Mouse (Mus musculus) intestine, embryonic 14.5 days (tissue): ENCODE measurements around the gene Nfix. TPM values are rescaled to one million over a fixed set of nuclear protein-coding genes. Genes with fewer than 3 reads are reported as not detected.

Experiments used
- ATAC-seq: fragments of 200-750 bp; cut with Nextera tagmentation; replicated peaks from 2 replicates; pipeline ENCODE4 v1.8.0; 2017; ENCODE audit warnings: low read depth, moderate number of reproducible peaks, moderate TSS enrichment, moderate library complexity; ENCODE audit not compliant: low FRiP score, low TSS enrichment
- DNase-seq: peaks from one replicate; pipeline ENCODE4 v3.0.0-alpha.2; 2018; ENCODE audit warnings: low spot score
- H3K27ac ChIP-seq: fragments of 300-500 bp; sonication (generic); 2 replicates; pipeline ENCODE4 v1.5.1; 2014; ENCODE audit warnings: low read depth, mild to moderate bottlenecking, control low read depth
- H3K27me3 ChIP-seq: fragments of 300-500 bp; sonication (generic); replicated peaks from 2 replicates; pipeline ENCODE4 v1.6.1; 2014; ENCODE audit warnings: low read length, control low read depth; ENCODE audit not compliant: control insufficient read depth, insufficient read depth
- H3K36me3 ChIP-seq: fragments of 300-500 bp; sonication (generic); 2 replicates; pipeline ENCODE4 v1.6.1; 2014; ENCODE audit warnings: low read length, control low read depth; ENCODE audit not compliant: control insufficient read depth, insufficient read depth
- H3K4me1 ChIP-seq: fragments of 300-500 bp; sonication (generic); replicated peaks from 2 replicates; pipeline ENCODE4 v1.6.1; 2014; ENCODE audit warnings: low read length, control low read depth, mixed read lengths; ENCODE audit not compliant: control insufficient read depth, insufficient read depth
- H3K4me2 ChIP-seq: fragments of 300-500 bp; sonication (generic); 2 replicates; pipeline ENCODE4 v1.6.1; 2014; ENCODE audit warnings: low read length
- H3K4me3 ChIP-seq: fragments of 300-500 bp; sonication (generic); 2 replicates; pipeline ENCODE4 v1.5.1; 2014; ENCODE audit warnings: low read depth, low read length, control low read depth, mixed read lengths
- H3K9ac ChIP-seq: fragments of 300-500 bp; sonication (generic); 2 replicates; pipeline ENCODE4 v1.6.1; 2014; ENCODE audit warnings: mild to moderate bottlenecking, low read length
- H3K9me3 ChIP-seq: fragments of 300-500 bp; sonication (generic); 2 replicates; pipeline ENCODE4 v1.6.1; 2016; ENCODE audit warnings: low read length, control low read depth; ENCODE audit not compliant: control insufficient read depth
- WGBS: fragments of 180-500 bp; shearing (Covaris S2); extraction: QIAGEN DNeasy Blood & Tissue Kit; methylation state at CpG from one replicate; pipeline ENCODE4 v1.1.7; 2014; 5-methylcytosine and 5-hydroxymethylcytosine counted together
- polyA plus RNA-seq: library from polyadenylated mRNA; unstranded; fragments of >200 nt; fragmentation: Nextera tagmentation; extraction: Ambion mirVana; gene quantifications from 2 replicates; pipeline ENCODE4 v1.2.1, GENCODE M21; 2014

Nfix gene
- polyA plus RNA-seq, 1 experiment from 2014 or later, result 14.4 TPM

DNA sequence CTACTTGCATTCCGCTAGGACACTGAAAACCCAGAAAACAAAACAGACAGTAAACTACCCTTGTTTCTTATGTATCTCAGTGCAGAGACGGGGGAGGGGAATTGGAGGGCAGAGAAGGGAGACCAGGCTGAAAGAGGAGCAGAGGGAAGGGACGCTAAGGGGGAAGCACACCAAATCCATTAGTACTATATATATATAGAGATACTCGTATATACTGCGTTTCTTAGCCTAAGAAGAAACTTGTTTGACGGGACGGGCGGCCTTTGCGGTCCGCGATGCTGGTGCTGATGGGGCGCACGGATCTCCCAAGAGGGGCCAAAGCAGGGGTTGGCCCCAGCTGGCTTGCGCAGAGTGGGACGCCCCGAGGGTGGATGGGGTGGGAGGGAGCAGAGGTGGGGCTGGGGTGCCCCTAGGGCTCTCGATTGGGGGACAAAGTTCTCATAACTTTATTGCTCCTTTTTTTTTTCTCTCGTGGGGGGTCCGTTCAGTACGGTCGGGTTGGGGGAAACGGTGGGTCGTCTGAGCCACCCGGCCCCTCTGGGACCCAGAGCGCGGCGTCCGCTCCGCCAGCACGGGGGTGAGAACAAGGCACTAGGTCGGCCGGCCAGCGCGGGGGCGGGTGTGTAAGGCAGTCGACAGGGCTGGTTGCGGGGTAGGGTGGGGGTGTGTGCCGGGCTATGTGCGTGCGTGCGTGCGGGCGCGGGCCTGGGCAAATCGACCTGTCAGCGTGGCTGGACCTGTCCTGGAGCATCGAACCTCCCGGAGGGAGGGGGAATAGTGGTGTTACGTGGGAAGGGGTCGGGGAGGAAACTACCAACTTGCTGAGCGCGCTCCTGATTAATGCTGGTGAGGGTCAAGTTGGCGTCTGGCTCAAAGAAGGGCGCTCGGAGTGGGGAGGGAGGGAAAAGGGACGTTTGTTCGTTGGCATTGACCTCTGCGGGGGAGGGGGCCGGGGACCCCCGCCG lies 95.0 kb downstream of the Nfix start:
- Histone ChIP-seq H3K27me3 (peaks cover 80% of the 10 kb centered on the region), H3K4me3 (peak overlapping the region; percentile 13), H3K4me1 (peaks cover 23% of the 10 kb centered on the region), H3K36me3 (no peaks in the 10 kb centered on the region), H3K9ac (no peak overlapping the region), H3K9me3 (no peaks in the 10 kb centered on the region), H3K4me2 (peak overlapping the region; percentile 26), H3K27ac (no peak overlapping the region)
- no peak for ATAC-seq
- WGBS, result 2% methylated on average over 61 of the region's 61 CpGs
- no peak for DNase-seq

DNA sequence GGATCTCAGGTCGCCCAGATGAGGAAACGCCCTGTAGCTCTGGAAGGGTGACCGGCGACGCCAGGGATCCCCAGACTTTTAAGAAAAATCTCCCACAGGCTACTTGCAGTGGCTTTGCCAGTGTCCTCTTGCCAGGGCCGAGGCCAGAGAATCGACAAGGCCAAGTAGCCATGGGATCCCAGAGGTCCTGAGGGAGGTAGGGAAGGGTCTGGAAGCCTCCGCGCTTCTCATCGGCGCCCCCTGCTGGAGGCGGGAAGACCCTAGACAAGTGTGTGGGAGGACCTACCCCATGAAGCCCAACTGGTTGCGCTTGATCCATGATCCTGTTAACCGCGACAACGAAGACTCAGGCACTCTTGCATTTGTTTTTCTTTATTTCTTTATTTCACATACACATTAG lies 95.8 kb downstream of the Nfix start:
- ATAC-seq (no peak), DNase-seq (peak; percentile 87)
- Histone ChIP-seq H3K4me2 (peak overlapping the region; percentile 37), H3K4me3 (peak overlapping the region; percentile 16; the same call in 1 of the 2 replicates), H3K27me3 (peaks cover 80% of the 10 kb centered on the region), H3K9me3 (no peaks in the 10 kb centered on the region), H3K4me1 (peaks cover 23% of the 10 kb centered on the region), H3K9ac (no peak overlapping the region), H3K27ac (no peak overlapping the region), H3K36me3 (peaks cover 2% of the 10 kb centered on the region)
- 4% methylated on average over 16 of the region's 16 CpGs for WGBS

DNA sequence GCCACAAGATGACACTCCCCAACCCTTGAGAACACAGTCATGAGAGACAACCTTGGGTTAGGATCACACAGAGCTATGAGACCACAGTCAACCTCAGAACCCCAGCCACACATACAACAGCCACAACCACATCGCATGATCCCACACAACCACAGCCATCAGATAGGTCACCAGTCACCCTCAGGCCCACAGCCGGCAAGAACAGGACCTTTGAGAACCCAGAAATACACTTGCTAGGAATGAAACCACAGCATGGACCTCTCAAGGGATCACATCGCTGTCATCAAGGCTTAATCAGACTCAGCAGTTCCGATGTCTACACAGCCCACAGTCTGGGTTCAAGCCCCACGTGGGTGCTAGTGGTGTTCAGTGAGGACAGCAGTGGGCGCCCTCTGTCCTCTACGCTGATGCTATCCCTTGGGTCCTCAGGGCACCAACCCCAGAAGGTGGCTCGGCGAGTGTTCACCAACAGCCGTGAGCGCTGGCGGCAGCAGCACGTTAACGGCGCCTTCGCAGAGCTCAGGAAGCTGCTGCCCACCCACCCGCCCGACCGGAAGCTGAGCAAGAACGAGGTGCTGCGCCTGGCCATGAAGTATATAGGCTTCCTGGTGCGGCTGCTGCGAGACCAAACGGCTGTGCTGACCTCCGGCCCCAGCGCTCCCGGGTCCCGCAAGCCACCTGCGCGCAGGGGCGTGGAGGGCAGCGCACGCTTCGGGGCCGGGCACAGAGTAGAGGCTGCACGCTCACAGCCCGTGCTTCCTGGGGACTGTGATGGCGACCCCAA lies 96.5 kb downstream of the Nfix start:
- no peak for DNase-seq
- H3K4me2 ChIP-seq, result peak overlapping the region; percentile 37
- no peak overlapping the region for H3K27ac ChIP-seq
- peaks cover 19% of the 10 kb centered on the region for H3K4me1 ChIP-seq
- peaks cover 9% of the 10 kb centered on the region for H3K36me3 ChIP-seq
- H3K9me3 ChIP-seq, result no peaks in the 10 kb centered on the region
- ATAC-seq, result no peak
- H3K9ac ChIP-seq, result no peak overlapping the region
- H3K4me3 ChIP-seq, result peak overlapping the region; percentile 16; the same call in 1 of the 2 replicates
- H3K27me3 ChIP-seq, result peaks cover 76% of the 10 kb centered on the region
- 10% methylated on average over 38 of the region's 38 CpGs for WGBS

DNA sequence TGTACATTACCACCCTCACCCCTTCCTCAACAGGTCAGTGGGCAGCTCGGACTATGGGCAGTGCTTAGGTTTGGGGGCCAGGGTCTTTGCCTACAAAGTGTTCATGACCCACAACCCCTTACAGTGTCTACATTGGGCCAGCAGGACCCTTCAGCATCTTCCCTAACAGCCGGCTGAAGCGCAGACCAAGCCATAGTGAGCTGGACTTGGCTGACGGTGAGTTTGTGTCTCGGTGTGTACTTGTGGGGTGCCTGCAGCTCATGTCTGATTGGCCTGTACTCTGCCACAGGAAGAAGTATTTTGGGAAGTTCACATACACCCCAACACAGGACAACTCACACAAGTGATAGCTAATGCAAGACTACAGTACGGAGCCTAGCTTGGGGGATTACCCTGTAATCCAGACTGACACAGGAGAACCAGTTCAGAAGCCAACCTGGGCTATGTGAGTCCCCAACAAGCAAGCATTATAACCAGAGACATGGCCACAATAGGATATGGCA lies 97.1 kb downstream of the Nfix start:
- no peak for DNase-seq
- H3K9me3 ChIP-seq, result no peaks in the 10 kb centered on the region
- no peak overlapping the region for H3K4me3 ChIP-seq
- H3K36me3 ChIP-seq, result peaks cover 14% of the 10 kb centered on the region
- H3K27ac ChIP-seq, result no peak overlapping the region
- H3K27me3 ChIP-seq, result peaks cover 69% of the 10 kb centered on the region
- 85% methylated on average over 6 of the region's 6 CpGs for WGBS
- H3K9ac ChIP-seq, result no peak overlapping the region
- ATAC-seq, result no peak
- peak overlapping the region; percentile 31; the same call in 1 of the 2 replicates for H3K4me2 ChIP-seq
- peaks cover 18% of the 10 kb centered on the region for H3K4me1 ChIP-seq

DNA sequence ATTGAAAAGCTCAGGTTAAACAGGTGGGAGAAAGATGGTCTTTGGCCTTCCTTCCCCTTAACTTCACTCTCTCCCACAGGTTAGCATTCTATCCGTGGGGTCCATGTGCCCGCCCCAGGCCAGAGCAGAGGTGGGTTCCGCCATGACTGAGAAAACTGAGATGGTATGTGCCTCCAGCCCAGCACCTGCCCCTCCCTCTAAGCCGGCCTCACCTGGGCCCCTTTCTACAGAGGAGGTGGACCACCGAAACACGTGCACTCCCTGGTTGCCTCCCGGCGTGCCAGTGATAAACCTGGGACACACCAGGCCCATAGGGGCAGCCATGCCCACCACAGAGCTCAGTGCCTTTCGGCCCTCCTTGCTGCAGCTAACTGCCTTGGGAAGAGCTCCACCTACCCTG lies 97.6 kb downstream of the Nfix start:
- Histone ChIP-seq H3K27ac (no peak overlapping the region), H3K9me3 (no peaks in the 10 kb centered on the region), H3K4me3 (peak overlapping the region; percentile 18), H3K27me3 (peaks cover 65% of the 10 kb centered on the region), H3K4me2 (peak overlapping the region; percentile 31; the same call in 1 of the 2 replicates), H3K4me1 (peaks cover 13% of the 10 kb centered on the region), H3K9ac (no peak overlapping the region), H3K36me3 (peaks cover 19% of the 10 kb centered on the region)
- WGBS, result 71% methylated on average over 9 of the region's 9 CpGs
- no peak for DNase-seq
- ATAC-seq, result no peak

DNA sequence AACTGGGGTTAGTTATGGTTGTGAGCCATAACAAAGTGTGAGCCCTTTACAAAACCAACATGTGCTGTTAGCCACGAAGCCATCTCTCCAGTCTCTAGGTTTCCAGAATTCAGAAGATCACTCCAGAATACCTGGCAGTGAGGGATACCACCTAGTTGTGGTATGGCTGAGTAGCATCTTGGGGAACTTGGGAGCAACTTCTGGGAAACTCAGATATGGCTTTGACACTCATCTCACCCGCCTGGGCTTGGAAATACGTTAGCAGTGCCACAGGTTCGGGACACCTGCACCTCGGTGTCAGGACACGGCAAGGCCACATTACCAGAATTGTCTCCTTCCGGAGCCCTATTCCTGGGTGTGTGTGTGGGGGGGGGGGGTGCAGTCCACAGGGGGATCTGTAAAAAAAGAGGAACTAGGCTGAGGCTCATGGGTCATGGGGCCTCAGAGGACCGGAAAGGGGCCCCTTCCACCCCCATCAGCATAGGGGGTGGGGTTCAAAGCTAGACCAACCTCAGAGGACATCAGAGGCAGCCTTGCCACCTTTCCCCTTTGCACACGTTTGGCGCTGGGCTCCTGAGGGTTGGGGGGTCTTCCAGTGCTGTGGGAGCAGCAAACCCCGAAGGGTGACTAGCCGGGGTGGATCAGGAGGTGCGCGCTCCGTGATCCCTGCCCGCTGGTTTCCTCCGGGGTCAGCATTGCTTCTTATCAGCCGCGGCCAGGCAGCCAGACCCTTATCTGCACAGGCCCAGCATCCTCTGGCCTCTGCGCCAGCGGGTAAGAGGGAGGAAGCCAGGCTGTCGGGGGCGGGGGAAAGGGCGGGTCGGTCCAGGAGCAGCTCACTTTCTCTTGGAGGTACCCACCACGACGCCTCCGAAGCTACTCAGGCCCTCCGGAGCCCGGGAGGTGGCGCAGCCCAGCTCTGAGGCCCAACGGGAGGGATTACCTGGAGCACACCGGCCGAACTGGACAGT lies 98.9 kb downstream of the Nfix start, which contains the start of gene Lyl1:
Lyl1 (plus strand) TSS at position 517 of the 971 bp plus-strand sequence.
- no peak; the same call in 1 of the 2 replicates for ATAC-seq
- H3K4me1 ChIP-seq, result peaks cover 4% of the 10 kb centered on the region
- 0 out of 2 replicates have a peak within 1 kb of the TSS, but pooled peaks have one; percentile 43 for H3K27ac ChIP-seq
- no peaks in the 10 kb centered on the region for H3K9me3 ChIP-seq
- WGBS, result 8% methylated on average over 34 of the region's 34 CpGs
- H3K27me3 ChIP-seq, result peaks cover 52% of the 10 kb centered on the region
- DNase-seq, result no peak
- peaks cover 32% of the 10 kb centered on the region for H3K36me3 ChIP-seq
- 0 out of 2 replicates have a peak within 1 kb of the TSS, but pooled peaks have one; percentile 7 for H3K9ac ChIP-seq
- H3K4me3 ChIP-seq, result peak within 1 kb of the TSS; percentile 18
- peak within 1 kb of the TSS; percentile 31 for H3K4me2 ChIP-seq

DNA sequence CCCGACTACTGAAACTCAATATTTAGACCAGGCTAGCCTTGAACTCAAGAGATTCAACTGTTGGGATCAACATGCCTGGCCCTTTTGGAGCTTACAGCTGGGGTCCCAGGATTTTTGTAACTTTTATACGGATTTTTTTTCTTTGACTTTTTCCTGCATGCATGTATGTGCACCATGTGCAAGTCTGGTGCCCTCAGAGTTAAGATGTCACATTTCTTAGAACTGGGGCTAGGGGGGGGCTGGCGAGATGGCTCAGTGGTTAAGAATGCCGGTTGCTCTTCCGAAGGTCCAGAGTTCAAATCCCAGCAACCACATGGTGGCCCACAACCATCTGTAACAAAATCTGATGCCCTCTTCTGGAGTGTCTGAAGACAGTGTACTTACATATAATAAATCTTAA lies 99.6 kb downstream of the Nfix start:
- Histone ChIP-seq H3K9ac (no peak overlapping the region), H3K36me3 (peaks cover 39% of the 10 kb centered on the region), H3K9me3 (no peaks in the 10 kb centered on the region), H3K4me1 (peaks cover 4% of the 10 kb centered on the region), H3K27me3 (peaks cover 45% of the 10 kb centered on the region), H3K4me2 (no peak overlapping the region), H3K4me3 (no peak overlapping the region), H3K27ac (no peak overlapping the region)
- ATAC-seq (no peak), DNase-seq (no peak)
- 80% methylated on average over 5 of the region's 5 CpGs for WGBS
